Mouse (Mus musculus): Measurements from ENCODE around the gene Ccdc106.

- no peak for TF ChIP-seq USF1 (IDR thresholded peaks at IDR 0.05; ENCODE audit: low read depth)
- no peak for TF ChIP-seq CTCF (IDR thresholded peaks at IDR 0.05; ENCODE audit: control insufficient read depth, insufficient read depth, insufficient read length)
- no peak for TF ChIP-seq MAX (IDR thresholded peaks at IDR 0.05)
Observed at GRCm38 (mm10) chr7:5080815-5081214, 60.5 kb downstream of the Ccdc106 start.
